Mouse (Mus musculus) urinary bladder, adult 2 months (tissue): ENCODE data around the gene Etv6. TPM values are rescaled to one million over a fixed set of nuclear protein-coding genes. Genes with fewer than 3 reads are reported as not detected.

Source experiments
- DNase-seq: peaks from one replicate; pipeline ENCODE4 v3.0.0; 2022; ENCODE audit warnings: low spot score
- polyA plus RNA-seq: library from polyadenylated mRNA; depleted of rRNA; stranded (reverse); fragments of >200 nt; gene quantifications from 2 replicates; pipeline ENCODE4 v1.2.3, GENCODE M21; 2012

The Etv6 gene
- polyA plus RNA-seq, 1 experiment = 29.9 TPM

- no peak for DNase-seq
These were observed 9.8 kb downstream of the Etv6 start for GRCm38 (mm10) chr6:134045092-134045868.

DNA sequence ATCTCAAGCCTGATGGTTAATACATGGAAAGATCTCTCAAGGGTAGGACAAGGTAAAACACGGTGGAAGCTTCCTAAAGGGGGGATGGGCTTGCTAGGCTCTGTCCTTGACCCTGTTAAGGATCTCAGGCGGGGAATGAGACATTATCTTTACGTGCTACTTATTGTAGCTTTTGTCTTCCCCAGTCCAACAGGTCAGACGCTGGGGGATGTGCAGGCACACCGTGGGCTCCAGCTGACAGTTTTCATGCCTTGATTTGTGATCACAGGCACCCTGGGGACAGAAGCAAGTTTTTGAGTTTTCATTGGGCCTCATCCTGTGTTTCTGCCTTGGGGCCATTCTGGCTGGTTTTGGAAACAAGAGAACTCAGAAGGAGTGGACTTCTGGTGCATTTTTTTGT is 10.6 kb downstream of the Etv6 start:
- no peak for DNase-seq

DNA sequence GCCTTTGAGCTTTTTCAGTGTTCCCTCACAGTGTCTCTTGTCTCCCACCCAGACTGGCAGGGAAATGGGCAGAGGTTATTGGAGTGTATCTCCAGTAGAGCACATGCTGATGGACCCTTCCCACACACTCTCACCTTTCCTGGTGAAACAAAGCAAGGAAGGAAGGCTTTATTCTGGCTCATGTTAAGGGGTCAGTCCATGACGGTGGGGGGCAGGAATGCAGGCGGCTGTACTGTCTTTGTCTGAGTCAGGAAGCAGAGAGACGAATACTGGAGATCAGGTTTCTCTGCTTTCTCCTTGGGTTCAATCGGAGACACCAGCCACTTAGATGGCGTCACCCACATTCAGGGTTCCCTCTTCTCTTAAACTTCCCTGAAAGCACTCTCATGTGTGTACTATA is 11.7 kb downstream of the Etv6 start:
- no peak for DNase-seq

DNA sequence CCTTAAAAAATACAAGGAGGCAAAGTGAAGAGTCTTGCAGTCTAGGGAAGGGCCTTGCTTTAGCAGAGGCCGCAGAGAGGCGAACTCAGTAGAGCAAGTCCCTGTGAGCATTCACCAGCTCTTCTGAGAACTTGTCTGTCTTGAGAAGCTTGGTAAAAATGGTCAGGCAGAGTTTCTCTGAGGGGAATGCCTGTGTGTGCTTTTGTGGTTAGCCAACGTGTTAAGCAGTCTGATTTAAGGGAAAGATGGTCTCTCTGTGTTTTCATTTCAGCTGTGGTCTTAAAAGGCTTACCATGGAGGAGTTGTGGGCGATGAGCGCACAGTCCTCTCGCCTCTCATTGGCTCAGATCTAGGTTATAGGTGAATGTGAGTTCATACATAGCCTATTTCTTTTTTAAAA is 12.5 kb downstream of the Etv6 start:
- DNase-seq = no peak

- DNase-seq = no peak
These were observed 13.5 kb downstream of the Etv6 start for GRCm38 (mm10) chr6:134048965-134049364.

DNA sequence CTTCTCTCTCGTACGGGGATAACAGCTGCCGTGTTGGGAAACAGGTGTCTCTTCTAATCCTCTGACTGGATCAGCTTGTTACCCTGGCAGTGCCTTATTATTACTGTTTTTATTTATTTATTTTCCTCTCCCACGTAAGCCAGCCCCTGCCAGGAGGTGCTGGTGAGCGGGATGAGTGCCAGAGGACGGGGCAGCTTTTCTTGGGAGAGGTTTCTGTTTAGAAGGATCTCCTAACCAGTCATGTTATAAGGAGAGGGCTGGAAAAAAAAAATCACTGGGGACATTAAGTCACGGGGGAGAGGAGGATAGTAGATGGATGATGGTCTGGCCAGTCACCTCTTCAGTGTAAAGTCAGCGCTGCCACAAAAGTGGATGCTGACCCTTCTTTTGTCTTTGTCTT is 15.0 kb downstream of the Etv6 start:
- DNase-seq = no peak

DNA sequence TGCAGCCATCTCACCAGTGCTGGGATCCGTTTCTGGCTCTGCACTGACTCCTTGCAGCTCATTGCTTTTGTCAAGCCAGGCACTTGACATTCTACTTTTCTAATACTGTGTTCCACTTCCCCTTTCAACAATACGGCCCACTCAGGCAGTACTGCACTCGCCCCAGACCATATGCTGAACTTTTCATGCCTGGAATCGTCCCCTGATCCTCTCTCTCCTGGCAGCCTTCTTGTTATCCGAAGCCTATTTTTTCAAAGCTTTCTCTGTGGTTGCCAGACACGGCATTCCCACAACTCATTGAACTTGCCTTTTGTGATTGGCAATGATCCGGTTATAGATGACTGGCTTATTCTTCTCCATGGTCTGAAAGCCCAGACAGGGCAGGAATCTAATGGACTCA is 16.4 kb downstream of the Etv6 start:
- no peak for DNase-seq

DNA sequence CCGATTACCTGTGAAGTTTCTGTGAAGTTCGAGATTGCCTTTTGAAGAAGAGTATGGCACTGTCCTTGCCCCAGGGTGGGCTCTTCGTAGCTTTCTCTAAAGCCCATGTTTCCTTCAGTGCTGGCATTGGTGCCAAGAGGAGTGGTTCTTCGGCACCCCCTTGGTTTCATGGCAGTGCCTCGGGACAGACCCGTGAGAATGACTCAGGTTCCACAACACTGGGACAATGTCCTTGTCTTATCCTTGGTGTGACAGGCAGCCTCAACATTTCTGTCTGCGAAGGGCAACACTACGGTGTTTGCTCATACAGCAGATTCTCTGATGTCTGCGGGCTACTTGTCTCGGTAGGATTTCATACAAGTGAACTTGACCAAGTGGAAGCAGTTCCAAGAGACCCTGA is 17.6 kb downstream of the Etv6 start:
- no peak for DNase-seq

GRCm38 (mm10) chr6:134053566-134053965 is 18.1 kb downstream of the Etv6 start:
- no peak for DNase-seq

- DNase-seq = no peak
These were observed 20.1 kb downstream of the Etv6 start for GRCm38 (mm10) chr6:134055588-134055987.

DNA sequence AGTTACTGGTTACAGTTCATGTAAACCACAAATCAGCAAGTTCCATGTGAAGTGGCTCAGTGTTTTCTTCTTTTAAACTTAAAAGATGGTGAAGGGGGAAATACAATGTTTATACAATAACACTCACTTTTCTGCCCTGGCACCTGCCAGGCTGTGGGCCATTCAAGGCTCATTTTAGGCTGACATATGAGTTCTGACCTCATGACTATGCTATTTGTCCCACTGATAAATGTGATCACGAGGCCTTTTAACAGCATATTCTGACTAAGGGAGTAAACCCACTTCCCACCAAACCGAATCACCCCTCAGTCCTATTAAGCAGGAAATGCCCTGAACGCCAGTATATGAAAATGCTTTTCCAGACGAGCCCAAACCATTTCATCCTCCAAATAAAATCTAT is 23.0 kb downstream of the Etv6 start:
- DNase-seq = no peak

- no peak for DNase-seq
These were observed 23.5 kb downstream of the Etv6 start for GRCm38 (mm10) chr6:134058886-134059551.

DNA sequence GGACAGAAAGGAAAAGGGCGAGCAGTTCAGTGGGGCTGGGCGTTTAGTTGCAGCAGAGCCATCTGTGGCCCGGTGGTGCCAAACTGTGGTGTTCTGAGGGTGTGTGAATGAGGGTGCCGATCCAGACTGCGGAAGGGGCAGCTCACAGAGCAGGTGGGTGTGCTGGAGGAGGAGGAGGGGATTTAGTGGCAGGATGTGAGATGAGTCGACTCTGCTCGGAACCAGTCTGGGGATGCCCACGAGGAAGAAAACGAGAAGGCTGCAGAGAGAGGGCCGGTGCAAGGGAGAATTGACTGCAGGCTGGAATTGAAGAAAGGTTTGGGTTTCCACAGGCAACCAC is 24.0 kb downstream of the Etv6 start:
- DNase-seq = no peak

- no peak for DNase-seq
These were observed 24.5 kb downstream of the Etv6 start for GRCm38 (mm10) chr6:134060036-134060435.

- DNase-seq = no peak
These were observed 25.3 kb downstream of the Etv6 start for GRCm38 (mm10) chr6:134060811-134061210.

GRCm38 (mm10) chr6:134065018-134065725 is 29.7 kb downstream of the Etv6 start:
- DNase-seq = no peak

DNA sequence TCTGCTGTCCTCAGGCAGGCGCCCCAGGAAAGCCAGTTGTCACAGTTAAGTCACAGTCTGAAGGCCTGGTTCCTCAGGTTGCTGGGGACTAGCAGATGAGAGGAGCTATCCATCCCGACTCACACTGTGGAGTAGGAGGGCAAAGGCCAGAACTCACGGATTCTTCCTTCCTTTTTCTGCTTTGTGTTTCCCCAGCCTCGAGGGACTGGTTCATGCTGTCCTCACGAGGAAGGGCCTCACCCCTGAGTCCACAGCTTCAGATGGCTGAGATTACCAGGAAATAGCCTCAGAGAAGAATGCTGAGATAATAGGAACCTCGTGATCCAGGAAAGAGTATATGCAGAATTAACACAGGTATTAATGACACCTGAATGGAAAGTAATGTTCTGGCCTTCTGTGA is 30.6 kb downstream of the Etv6 start:
- DNase-seq = no peak

DNA sequence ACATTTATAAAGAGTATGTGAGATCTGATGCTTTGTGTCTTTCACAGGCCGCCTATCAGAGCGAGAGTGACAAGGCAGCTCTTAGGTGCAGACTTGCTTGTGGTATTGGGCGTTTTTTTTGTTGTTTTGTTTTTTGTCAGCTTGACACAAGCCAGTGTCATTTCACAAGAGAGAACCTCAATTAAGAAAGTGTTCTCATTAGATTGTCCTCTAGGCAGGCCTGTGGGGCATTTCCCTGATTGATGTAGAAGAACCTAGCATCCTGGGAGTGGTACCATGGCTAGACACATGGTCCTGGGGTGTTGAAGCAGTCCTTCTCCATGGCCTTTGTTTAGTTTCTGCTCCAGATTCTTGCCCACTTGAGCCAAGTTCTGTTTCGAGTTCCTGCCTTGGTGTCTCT is 31.5 kb downstream of the Etv6 start:
- DNase-seq = no peak

GRCm38 (mm10) chr6:134067536-134067935 is 32.0 kb downstream of the Etv6 start:
- DNase-seq = no peak

DNA sequence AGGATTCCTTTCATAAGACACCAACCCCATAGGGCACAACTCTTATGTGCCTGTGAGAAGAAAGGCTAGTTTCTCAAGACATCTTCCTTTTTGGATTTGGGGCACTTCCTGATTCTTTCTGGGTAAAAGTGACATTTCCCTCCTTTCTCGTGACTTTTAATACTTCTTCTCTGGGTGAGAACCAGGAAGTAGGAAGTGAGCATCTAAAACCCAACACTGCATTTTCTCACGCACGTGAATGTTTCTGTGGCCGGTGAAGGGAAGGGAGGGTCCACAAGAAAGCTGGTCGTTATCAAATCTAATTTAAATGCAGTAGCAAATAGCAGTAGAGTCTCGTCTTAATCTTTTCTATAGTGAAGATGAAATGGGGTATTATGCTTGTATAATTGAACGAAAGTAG is 36.9 kb downstream of the Etv6 start:
- DNase-seq = no peak

DNA sequence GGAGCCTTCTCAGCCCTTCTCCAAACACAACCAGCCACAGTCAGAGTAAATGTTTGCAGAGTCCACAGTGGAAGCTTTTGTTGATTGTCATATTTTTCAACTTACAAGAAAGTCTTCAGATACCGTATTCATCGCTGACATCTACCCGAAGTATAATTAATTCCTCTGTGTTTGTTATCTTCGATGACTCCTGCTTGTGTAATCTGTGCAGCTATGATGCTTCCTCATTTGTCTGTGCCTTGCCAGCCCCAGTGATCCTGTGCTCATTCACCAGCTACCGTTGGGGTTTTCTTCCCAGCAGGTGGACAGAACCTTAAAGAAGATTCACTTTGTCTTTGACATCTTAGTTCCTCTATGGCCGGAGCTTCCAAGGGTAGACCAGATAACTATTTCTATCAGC is 37.4 kb downstream of the Etv6 start:
- no peak for DNase-seq

DNA sequence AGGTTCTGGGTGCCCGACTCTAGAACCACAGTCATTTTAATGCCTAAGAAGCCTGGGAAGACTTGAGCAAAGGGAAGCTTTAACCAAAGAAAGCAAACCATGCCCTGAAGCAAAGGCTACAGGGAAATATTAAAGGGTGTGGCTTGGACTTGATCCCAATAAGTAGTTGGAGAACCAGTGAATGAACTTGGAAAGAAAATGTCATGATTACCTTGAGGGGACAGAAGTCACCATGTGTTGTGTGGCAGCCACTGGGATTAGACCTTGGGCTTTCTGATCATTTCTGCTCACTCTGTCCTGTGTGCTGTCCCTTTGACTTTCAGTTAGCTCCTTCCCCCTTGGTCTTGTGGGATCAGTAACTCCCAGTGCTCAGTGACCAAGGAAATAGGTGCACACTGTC is 38.9 kb downstream of the Etv6 start:
- no peak for DNase-seq

DNA sequence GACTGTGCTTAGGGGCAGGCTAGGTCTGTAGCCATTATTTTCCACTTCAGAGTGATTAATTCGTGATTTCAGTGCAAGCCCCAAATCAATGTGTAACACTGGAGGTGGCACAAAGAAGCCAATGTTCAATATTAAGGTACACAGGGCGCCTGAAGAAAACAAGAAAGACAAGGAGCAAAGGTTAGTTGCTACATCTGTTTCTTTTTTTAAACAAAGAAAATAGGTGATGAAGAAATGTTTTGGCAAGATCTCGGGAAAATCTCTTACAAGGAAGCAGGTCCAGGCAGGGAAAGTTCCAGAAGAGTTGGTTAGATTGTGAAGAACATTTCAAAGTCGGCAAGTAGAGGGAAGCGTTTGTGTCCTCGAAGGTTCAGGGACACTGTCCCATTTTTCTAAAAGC is 39.5 kb downstream of the Etv6 start:
- DNase-seq = no peak
